Mouse (Mus musculus) lung, postnatal 0 days (tissue): ENCODE measurements around the gene Pbx1.

Source experiments
- CTCF ChIP-seq: IDR thresholded peaks from 2 replicates; pipeline ENCODE4 v1.5.1; 2016; ENCODE audit warnings: antibody characterized with exemption, mild to moderate bottlenecking
- EP300 ChIP-seq: IDR thresholded peaks from 2 replicates; pipeline ENCODE4 v1.6.1; 2016; ENCODE audit warnings: antibody characterized with exemption, mild to moderate bottlenecking, control low read depth

- TF ChIP-seq EP300 (no peak), CTCF (no peak)
These were observed 6.9 kb downstream of the Pbx1 start for GRCm38 (mm10) chr1:168425017-168425705.
